Mouse (Mus musculus) midbrain, embryonic 11.5 days (tissue): ENCODE measurements at regions not wholly inside any gene's neighbourhood (a gene's known extent, or its start where the extent isn't known, plus 50 kb on each side); places are given as distances from the start of the nearest gene placed in this dataset.

ENCODE experiments used
- ATAC-seq: fragments of 200-750 bp; cut with Nextera tagmentation; 2 replicates; pipeline ENCODE4 v1.8.0; 2017; ENCODE audit warnings: moderate TSS enrichment, moderate library complexity; ENCODE audit not compliant: low FRiP score
- DNase-seq: peaks from one replicate; pipeline ENCODE4 v3.0.0; 2015; ENCODE audit warnings: low spot score; ENCODE audit errors: missing footprints
- H3K27ac ChIP-seq: fragments of 300-500 bp; sonication (generic); 2 replicates; pipeline ENCODE4 v1.5.1; 2014; ENCODE audit warnings: low read depth, low read length
- H3K27me3 ChIP-seq: fragments of 300-500 bp; sonication (generic); 2 replicates; pipeline ENCODE4 v1.6.1; 2014; ENCODE audit warnings: mild to moderate bottlenecking, low read length, moderate library complexity, mixed read lengths; ENCODE audit not compliant: control insufficient read depth, insufficient read depth
- H3K36me3 ChIP-seq: fragments of 300-500 bp; sonication (generic); 2 replicates; pipeline ENCODE4 v1.6.1; 2014; ENCODE audit warnings: mild to moderate bottlenecking, low read length, moderate library complexity, mixed read lengths; ENCODE audit not compliant: control insufficient read depth, insufficient read depth
- H3K4me1 ChIP-seq: fragments of 300-500 bp; sonication (generic); 2 replicates; pipeline ENCODE4 v1.6.1; 2014; ENCODE audit warnings: low read length; ENCODE audit not compliant: control insufficient read depth, insufficient read depth
- H3K4me2 ChIP-seq: fragments of 300-500 bp; sonication (generic); 2 replicates; pipeline ENCODE4 v1.6.1; 2014; ENCODE audit warnings: mild to moderate bottlenecking, moderate library complexity
- H3K4me3 ChIP-seq: fragments of 300-500 bp; sonication (generic); 2 replicates; pipeline ENCODE4 v1.5.1; 2014; ENCODE audit warnings: low read depth, low read length
- H3K9ac ChIP-seq: fragments of 300-500 bp; sonication (generic); 2 replicates; pipeline ENCODE4 v1.6.1; 2014; ENCODE audit warnings: low read length
- H3K9me3 ChIP-seq: fragments of 300-500 bp; sonication (generic); 2 replicates; pipeline ENCODE4 v1.6.1; 2016; ENCODE audit warnings: low read length; ENCODE audit not compliant: control insufficient read depth
- WGBS: fragments of 180-500 bp; shearing (Covaris S2); extraction: QIAGEN DNeasy Blood & Tissue Kit; methylation state at CpG from one replicate; pipeline ENCODE4 v1.1.7; 2014; 5-methylcytosine and 5-hydroxymethylcytosine counted together

DNA sequence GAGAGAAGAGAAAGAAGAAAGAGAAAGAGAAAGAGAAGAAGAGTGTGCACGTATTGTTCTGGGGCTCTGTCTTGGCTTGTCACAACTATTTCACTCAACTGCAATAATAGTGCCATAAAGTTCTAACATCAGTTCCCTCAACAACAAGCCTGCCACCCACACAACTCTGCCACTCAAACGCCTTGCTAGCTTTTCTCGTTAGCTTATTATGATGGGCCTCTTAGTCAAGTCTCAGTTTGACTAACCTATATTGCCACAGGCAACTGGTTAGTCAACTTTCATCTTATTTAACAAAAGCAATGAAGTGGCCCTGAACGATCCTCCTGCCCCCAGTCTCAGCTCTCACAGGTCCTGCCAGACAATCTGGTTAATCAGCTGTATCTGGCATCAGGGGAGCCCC, 521.0 kb upstream of the 4930412O13Rik start:
- Histone ChIP-seq H3K27me3 (no peaks in the 10 kb centered on the region), H3K9me3 (no peaks in the 10 kb centered on the region), H3K27ac (no peak overlapping the region), H3K4me3 (no peak overlapping the region), H3K36me3 (no peaks in the 10 kb centered on the region), H3K4me2 (no peak overlapping the region), H3K9ac (no peak overlapping the region), H3K4me1 (no peaks in the 10 kb centered on the region)
- ATAC-seq: no peak
- WGBS: 83% methylated on average over 4 of the region's 4 CpGs
- no peak for DNase-seq

GRCm38 (mm10) chr2:9367801-9368584, 513.1 kb upstream of the 4930412O13Rik start:
- H3K4me1 ChIP-seq: no peaks in the 10 kb centered on the region
- H3K9me3 ChIP-seq: no peaks in the 10 kb centered on the region
- H3K27me3 ChIP-seq: no peaks in the 10 kb centered on the region
- no peak overlapping the region for H3K27ac ChIP-seq
- H3K36me3 ChIP-seq: no peaks in the 10 kb centered on the region
- 93% methylated on average over 8 of the region's 8 CpGs for WGBS
- ATAC-seq (no peak), DNase-seq (no peak)
- H3K9ac ChIP-seq: no peak overlapping the region
- no peak overlapping the region for H3K4me2 ChIP-seq
- no peak overlapping the region for H3K4me3 ChIP-seq

- no peaks in the 10 kb centered on the region for H3K9me3 ChIP-seq
- ATAC-seq (no peak), DNase-seq (no peak)
Measured at GRCm38 (mm10) chr2:9369572-9369971, 511.5 kb upstream of the 4930412O13Rik start.

DNA sequence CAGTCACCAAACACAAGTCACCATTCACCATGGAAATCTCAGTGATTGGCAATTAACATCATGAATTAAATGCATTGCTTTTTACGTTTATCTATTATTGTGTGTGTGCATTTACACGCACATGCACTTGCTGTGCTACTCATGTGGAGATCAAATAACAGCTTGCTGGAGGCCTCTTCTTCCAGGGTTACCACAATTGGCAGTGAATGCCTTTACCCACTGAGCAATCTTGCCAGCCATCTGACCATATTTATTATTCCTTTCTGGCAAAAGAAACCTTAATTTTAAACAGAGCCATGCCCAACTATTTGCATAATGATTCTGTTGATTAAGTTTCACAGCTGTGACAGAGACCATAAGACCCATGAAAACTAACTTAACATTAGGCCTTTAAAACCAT, 494.5 kb upstream of the 4930412O13Rik start:
- H3K9ac ChIP-seq: no peak overlapping the region
- H3K9me3 ChIP-seq: no peaks in the 10 kb centered on the region
- H3K4me1 ChIP-seq: no peaks in the 10 kb centered on the region
- H3K27ac ChIP-seq: no peak overlapping the region
- ATAC-seq (no peak), DNase-seq (no peak)
- no peaks in the 10 kb centered on the region for H3K27me3 ChIP-seq
- 75% methylated on average over 2 of the region's 2 CpGs for WGBS
- H3K36me3 ChIP-seq: no peaks in the 10 kb centered on the region
- no peak overlapping the region for H3K4me2 ChIP-seq
- H3K4me3 ChIP-seq: no peak overlapping the region

More at GRCm38 (mm10) chr2:9369572-9369971, 511.5 kb upstream of the 4930412O13Rik start:
- no peak overlapping the region for H3K27ac ChIP-seq
- no peaks in the 10 kb centered on the region for H3K4me1 ChIP-seq
- WGBS: 65% methylated on average over 4 of the region's 4 CpGs
- H3K9ac ChIP-seq: no peak overlapping the region
- no peak overlapping the region for H3K4me3 ChIP-seq
- no peaks in the 10 kb centered on the region for H3K36me3 ChIP-seq
- no peaks in the 10 kb centered on the region for H3K27me3 ChIP-seq
- H3K4me2 ChIP-seq: no peak overlapping the region

GRCm38 (mm10) chr2:9388058-9388457, 493.0 kb upstream of the 4930412O13Rik start:
- 85% methylated on average over 3 of the region's 3 CpGs for WGBS
- Histone ChIP-seq H3K9me3 (no peaks in the 10 kb centered on the region), H3K4me1 (no peaks in the 10 kb centered on the region), H3K9ac (no peak overlapping the region), H3K27me3 (no peaks in the 10 kb centered on the region), H3K36me3 (no peaks in the 10 kb centered on the region), H3K4me3 (no peak overlapping the region), H3K27ac (no peak overlapping the region), H3K4me2 (no peak overlapping the region)
- ATAC-seq: no peak
- DNase-seq: no peak

DNA sequence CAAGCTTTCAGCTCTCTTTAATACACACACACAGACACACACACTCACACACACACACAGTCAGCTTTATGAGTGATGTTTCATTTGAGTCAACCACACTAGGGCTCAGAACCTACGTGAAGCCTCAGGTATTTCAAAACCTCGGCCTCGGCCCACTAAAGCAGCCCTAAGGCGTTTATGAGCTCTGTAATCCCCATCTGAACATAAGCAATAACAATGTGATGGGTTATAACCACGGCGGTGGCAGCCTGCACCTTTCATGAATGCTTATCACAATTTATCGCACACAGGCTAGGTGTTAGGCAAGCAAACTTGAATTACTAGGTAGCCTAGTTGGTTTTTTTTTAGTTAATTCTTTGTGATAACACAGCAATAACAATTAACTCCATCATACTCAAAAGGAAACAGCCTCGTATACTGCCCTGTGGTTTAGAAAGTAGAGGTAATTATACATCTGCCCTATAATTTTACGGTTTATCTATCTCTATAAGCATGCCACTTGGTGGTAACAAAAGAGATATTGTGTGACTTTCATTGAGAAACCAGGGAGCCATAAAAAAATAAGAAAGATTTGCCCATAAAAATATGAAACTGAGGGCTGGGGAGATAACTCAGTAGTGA, 485.6 kb upstream of the 4930412O13Rik start:
- no peak overlapping the region for H3K4me2 ChIP-seq
- DNase-seq: no peak
- H3K9ac ChIP-seq: no peak overlapping the region
- no peaks in the 10 kb centered on the region for H3K36me3 ChIP-seq
- H3K27ac ChIP-seq: no peak overlapping the region
- no peaks in the 10 kb centered on the region for H3K27me3 ChIP-seq
- H3K4me3 ChIP-seq: no peak overlapping the region
- WGBS: 90% methylated on average over 9 of the region's 9 CpGs
- H3K9me3 ChIP-seq: no peaks in the 10 kb centered on the region
- no peak for ATAC-seq
- H3K4me1 ChIP-seq: no peaks in the 10 kb centered on the region

DNA sequence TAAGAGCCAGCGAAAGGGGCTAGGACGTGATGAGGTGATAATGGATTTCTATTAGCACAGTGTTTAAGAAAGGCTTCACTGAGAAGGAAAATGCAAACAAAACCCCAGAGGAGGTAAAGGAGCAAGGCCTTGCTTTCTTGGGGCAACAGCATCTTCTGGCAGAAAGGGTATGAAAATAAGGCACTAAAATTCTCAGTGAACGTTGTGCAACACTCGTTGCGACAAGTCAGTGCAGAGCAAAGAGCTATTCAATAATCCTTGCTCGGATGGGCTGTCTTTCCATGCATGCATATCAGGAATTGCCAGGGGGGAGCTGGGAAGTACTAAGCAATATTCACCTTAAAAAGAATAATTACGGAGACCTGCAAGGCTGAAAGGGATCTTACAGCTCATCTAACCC, 479.6 kb upstream of the 4930412O13Rik start:
- no peak for ATAC-seq

GRCm38 (mm10) chr2:9402281-9402680, 478.8 kb upstream of the 4930412O13Rik start:
- no peak for ATAC-seq
- Histone ChIP-seq H3K27ac (no peak overlapping the region), H3K4me3 (no peak overlapping the region), H3K4me1 (no peaks in the 10 kb centered on the region), H3K9me3 (no peaks in the 10 kb centered on the region), H3K27me3 (no peaks in the 10 kb centered on the region), H3K9ac (no peak overlapping the region), H3K36me3 (no peaks in the 10 kb centered on the region), H3K4me2 (no peak overlapping the region)
- no peak for DNase-seq
- 80% methylated on average over 2 of the region's 2 CpGs for WGBS

More for the DNA sequence above, 479.6 kb upstream of the 4930412O13Rik start:
- 93% methylated on average over 7 of the region's 7 CpGs for WGBS
- Histone ChIP-seq H3K27ac (no peak overlapping the region), H3K4me3 (no peak overlapping the region), H3K27me3 (no peaks in the 10 kb centered on the region), H3K36me3 (no peaks in the 10 kb centered on the region), H3K9me3 (no peaks in the 10 kb centered on the region), H3K4me2 (no peak overlapping the region), H3K9ac (no peak overlapping the region), H3K4me1 (no peaks in the 10 kb centered on the region)
- no peak for DNase-seq

GRCm38 (mm10) chr2:9409075-9409474, 472.0 kb upstream of the 4930412O13Rik start:
- no peak for DNase-seq
- no peaks in the 10 kb centered on the region for H3K36me3 ChIP-seq
- ATAC-seq: no peak
- H3K4me2 ChIP-seq: no peak overlapping the region
- no peaks in the 10 kb centered on the region for H3K9me3 ChIP-seq
- H3K4me3 ChIP-seq: no peak overlapping the region
- no peaks in the 10 kb centered on the region for H3K27me3 ChIP-seq
- no peak overlapping the region for H3K27ac ChIP-seq
- WGBS: 58% methylated on average over 7 of the region's 7 CpGs
- no peak overlapping the region for H3K9ac ChIP-seq
- no peaks in the 10 kb centered on the region for H3K4me1 ChIP-seq
